Mouse (Mus musculus) ES-E14 (cell line): Measurements from ENCODE around the gene Gprc5d.

Experiments
- HCFC1 ChIP-seq: IDR thresholded peaks from 2 replicates; pipeline ENCODE4 v1.6.1; 2012; ENCODE audit warnings: low read length, inconsistent platforms, borderline replicate concordance; ENCODE audit not compliant: insufficient read depth
- ZC3H11A ChIP-seq: IDR thresholded peaks from 2 replicates; pipeline ENCODE4 v1.6.1; 2012; ENCODE audit warnings: low read depth, mild to moderate bottlenecking, inconsistent platforms, low read length, borderline replicate concordance

DNA sequence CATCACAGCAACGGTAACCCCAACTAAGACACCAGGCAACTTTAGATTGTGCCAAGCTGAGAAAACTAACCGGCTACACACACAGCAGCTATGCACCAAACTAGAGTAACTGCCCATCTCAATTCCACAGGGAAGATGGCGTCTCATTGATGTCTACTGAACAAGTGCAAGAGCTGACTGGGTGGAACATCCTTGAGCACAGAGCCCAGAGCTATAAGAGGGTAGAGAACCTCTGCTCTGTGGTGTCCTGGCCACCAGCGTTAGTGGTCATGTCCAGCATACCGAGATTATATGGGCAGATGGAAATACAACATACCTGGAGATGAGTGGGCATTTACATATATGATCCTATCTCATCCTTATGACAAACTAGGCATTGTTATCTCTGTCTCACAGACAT, 25.1 kb upstream of the Gprc5d start:
- no peak for TF ChIP-seq HCFC1
- TF ChIP-seq ZC3H11A, result no peak
